Mouse (Mus musculus) CH12.LX (cell line): ENCODE results near the gene C9orf72. TPM values are rescaled to one million over a fixed set of nuclear protein-coding genes. Genes with fewer than 3 reads are reported as not detected.
A peak's percentile ranks its signal among the peaks of the same experiment; 100 is the strongest.

Source experiments
- DNase-seq: peaks from one replicate; pipeline ENCODE4 v3.0.0-alpha.2; 2013; ENCODE audit errors: extremely low read depth
- H3K27ac ChIP-seq: 2 replicates; pipeline ENCODE4 v1.5.1; 2012; ENCODE audit warnings: low read depth, mild to moderate bottlenecking, control low read depth, moderate library complexity; ENCODE audit not compliant: insufficient read depth
- H3K27me3 ChIP-seq: replicated peaks from 2 replicates; pipeline ENCODE3; 2012; ENCODE audit warnings: inconsistent platforms
- H3K36me3 ChIP-seq, 2 experiments: replicated peaks in 1 of 2; 2 replicates each; pipeline versions ENCODE3 to v1.6.1; 2012; ENCODE audit warnings: inconsistent platforms in 1 of 2, low read length in 1 of 2, mild to moderate bottlenecking in 1 of 2, mixed read lengths in 1 of 2, moderate library complexity in 1 of 2; ENCODE audit not compliant: control insufficient read depth in 1 of 2, insufficient read depth in 1 of 2
- H3K4me1 ChIP-seq, 2 experiments: 2 replicates each; pipeline ENCODE4 v1.6.1; 2012; ENCODE audit warnings: inconsistent platforms in 1 of 2, moderate library complexity in 1 of 2; ENCODE audit not compliant: insufficient read depth in 2 of 2, control insufficient read depth in 1 of 2
- H3K4me2 ChIP-seq: 2 replicates; pipeline ENCODE4 v1.6.1; 2012; ENCODE audit warnings: low read depth, mild to moderate bottlenecking, control low read depth; ENCODE audit not compliant: poor library complexity, insufficient read depth, severe bottlenecking
- H3K4me3 ChIP-seq, 3 experiments: fragments of 150-350 bp in 1 of 3; sonication (generic) in 1 of 3; replicated peaks in 1 of 3; 2 replicates each; pipeline versions ENCODE3 to v1.5.1; 2011 to 2012; ENCODE audit warnings: low read depth in 2 of 3, low read length in 2 of 3, mild to moderate bottlenecking in 2 of 3, moderate library complexity in 2 of 3, control low read depth in 1 of 3, improper control_type of control experiment in 1 of 3, inconsistent platforms in 1 of 3, mixed read lengths in 1 of 3; ENCODE audit not compliant: poor library complexity in 1 of 3
- H3K79me2 ChIP-seq: replicated peaks from 2 replicates; pipeline ENCODE4 v1.6.1; 2012; ENCODE audit warnings: mild to moderate bottlenecking, moderate library complexity; ENCODE audit not compliant: control insufficient read depth, poor library complexity, insufficient read depth, severe bottlenecking; ENCODE audit errors: extremely low read depth
- H3K9ac ChIP-seq: 2 replicates; pipeline ENCODE4 v1.6.1; 2012; ENCODE audit warnings: low read depth, mild to moderate bottlenecking, control low read depth, moderate library complexity; ENCODE audit not compliant: insufficient read depth
- H3K9me3 ChIP-seq: replicated peaks from 2 replicates; pipeline ENCODE3; 2012; ENCODE audit warnings: low read length, inconsistent platforms, mixed read lengths
- BHLHE40 ChIP-seq: IDR thresholded peaks from 2 replicates; pipeline ENCODE4 v1.6.1; 2011; ENCODE audit warnings: mild to moderate bottlenecking, low read depth, low read length, improper control_type of control experiment
- CHD1 ChIP-seq: IDR thresholded peaks from 2 replicates; pipeline ENCODE4 v1.6.1; 2012; ENCODE audit warnings: low read depth, low read length, improper control_type of control experiment, inconsistent platforms
- CTCF ChIP-seq, 2 experiments: IDR thresholded peaks in 1 of 2; conservative IDR thresholded peaks in 1 of 2; 2 replicates each; pipeline ENCODE4 v1.5.1; 2011 to 2012; ENCODE audit warnings: low read depth in 2 of 2, low read length in 2 of 2, improper control_type of control experiment in 1 of 2, inconsistent platforms in 1 of 2, mild to moderate bottlenecking in 1 of 2, moderate library complexity in 1 of 2
- ELF1 ChIP-seq: IDR thresholded peaks from 2 replicates; pipeline ENCODE4 v1.6.1; 2014; ENCODE audit warnings: low read depth, mild to moderate bottlenecking, inconsistent platforms, low read length, improper control_type of control experiment
- EP300 ChIP-seq: IDR thresholded peaks from 2 replicates; pipeline ENCODE4 v1.6.1; 2011; ENCODE audit warnings: low read length, improper control_type of control experiment
- HCFC1 ChIP-seq: IDR thresholded peaks from 2 replicates; pipeline ENCODE4 v1.6.1; 2012; ENCODE audit warnings: low read depth, mild to moderate bottlenecking, inconsistent platforms, low read length, improper control_type of control experiment
- IRF4 ChIP-seq: IDR thresholded peaks from 2 replicates; pipeline ENCODE4 v1.6.1; 2014; ENCODE audit warnings: low read depth, mild to moderate bottlenecking, inconsistent platforms, low read length, improper control_type of control experiment
- JUN ChIP-seq: IDR thresholded peaks from 2 replicates; pipeline ENCODE4 v1.6.1; 2011; ENCODE audit warnings: low read depth, mild to moderate bottlenecking, low read length, improper control_type of control experiment, moderate library complexity; ENCODE audit not compliant: insufficient read depth
- JUND ChIP-seq: conservative IDR thresholded peaks from 2 replicates; pipeline ENCODE4 v1.6.1; 2011; ENCODE audit warnings: low read depth, low read length, improper control_type of control experiment
- KAT2A ChIP-seq: IDR thresholded peaks from 2 replicates; pipeline ENCODE4 v1.6.1; 2012; ENCODE audit warnings: low read length, improper control_type of control experiment, inconsistent platforms; ENCODE audit not compliant: insufficient replicate concordance
- MAX ChIP-seq: IDR thresholded peaks from 2 replicates; pipeline ENCODE4 v1.6.1; 2011; ENCODE audit warnings: low read length, improper control_type of control experiment
- MAZ ChIP-seq: IDR thresholded peaks from 2 replicates; pipeline ENCODE4 v1.6.1; 2012; ENCODE audit warnings: low read depth, mild to moderate bottlenecking, inconsistent platforms, low read length, improper control_type of control experiment, moderate library complexity
- MEF2A ChIP-seq: IDR thresholded peaks from 2 replicates; pipeline ENCODE4 v1.6.1; 2014; ENCODE audit warnings: low read depth, mild to moderate bottlenecking, inconsistent platforms, low read length, improper control_type of control experiment, borderline replicate concordance
- MXI1 ChIP-seq: IDR thresholded peaks from 2 replicates; pipeline ENCODE4 v1.6.1; 2011; ENCODE audit warnings: mild to moderate bottlenecking, low read depth, low read length, improper control_type of control experiment
- MYC ChIP-seq: IDR thresholded peaks from 2 replicates; pipeline ENCODE4 v1.6.1; 2011; ENCODE audit warnings: low read depth, mild to moderate bottlenecking, improper control_type of control experiment, low read length
- NELFE ChIP-seq: IDR thresholded peaks from 2 replicates; pipeline ENCODE4 v1.6.1; 2011; ENCODE audit warnings: low read depth, low read length, improper control_type of control experiment
- NRF1 ChIP-seq: IDR thresholded peaks from 2 replicates; pipeline ENCODE4 v1.6.1; 2014; ENCODE audit warnings: low read depth, mild to moderate bottlenecking, inconsistent platforms, low read length, improper control_type of control experiment, moderate library complexity
- PAX5 ChIP-seq: IDR thresholded peaks from 2 replicates; pipeline ENCODE4 v1.6.1; 2012; ENCODE audit warnings: low read length, inconsistent platforms, mixed read lengths
- POLR2A ChIP-seq: IDR thresholded peaks from 2 replicates; pipeline ENCODE4 v1.6.1; 2011; ENCODE audit warnings: low read depth, mild to moderate bottlenecking, improper control_type of control experiment, low read length
- POLR2AphosphoS2 ChIP-seq: IDR thresholded peaks from 2 replicates; pipeline ENCODE4 v1.6.1; 2011; ENCODE audit warnings: low read depth, low read length, improper control_type of control experiment
- RAD21 ChIP-seq: IDR thresholded peaks from 2 replicates; pipeline ENCODE4 v1.6.1; 2011; ENCODE audit warnings: low read depth, mild to moderate bottlenecking, low read length, improper control_type of control experiment, moderate library complexity
- SIN3A ChIP-seq: IDR thresholded peaks from 2 replicates; pipeline ENCODE4 v1.6.1; 2012; ENCODE audit warnings: low read length, improper control_type of control experiment, inconsistent platforms
- SMC3 ChIP-seq: IDR thresholded peaks from 2 replicates; pipeline ENCODE4 v1.6.1; 2011; ENCODE audit warnings: low read depth, low read length, improper control_type of control experiment
- TBP ChIP-seq: conservative IDR thresholded peaks from 2 replicates; pipeline ENCODE4 v1.6.1; 2011; ENCODE audit warnings: low read depth, low read length, improper control_type of control experiment
- TCF12 ChIP-seq: IDR thresholded peaks from 2 replicates; pipeline ENCODE4 v1.6.1; 2014; ENCODE audit warnings: low read depth, mild to moderate bottlenecking, inconsistent platforms, low read length, improper control_type of control experiment
- UBTF ChIP-seq: IDR thresholded peaks from 2 replicates; pipeline ENCODE4 v1.6.1; 2012; ENCODE audit warnings: low read depth, mild to moderate bottlenecking, inconsistent platforms, low read length, improper control_type of control experiment, moderate library complexity
- USF1 ChIP-seq: IDR thresholded peaks from 2 replicates; pipeline ENCODE4 v1.6.1; 2014; ENCODE audit warnings: low read depth, mild to moderate bottlenecking, inconsistent platforms, low read length, improper control_type of control experiment
- USF2 ChIP-seq: conservative IDR thresholded peaks from 2 replicates; pipeline ENCODE4 v1.6.1; 2011; ENCODE audit warnings: low read depth, low read length, improper control_type of control experiment
- ZC3H11A ChIP-seq: IDR thresholded peaks from 2 replicates; pipeline ENCODE4 v1.6.1; 2012; ENCODE audit warnings: low read depth, mild to moderate bottlenecking, inconsistent platforms, low read length, improper control_type of control experiment
- ZMIZ1 ChIP-seq: IDR thresholded peaks from 2 replicates; pipeline ENCODE4 v1.6.1; 2012; ENCODE audit warnings: low read depth, mild to moderate bottlenecking, inconsistent platforms, low read length, improper control_type of control experiment
- ZNF384 ChIP-seq: IDR thresholded peaks from 2 replicates; pipeline ENCODE4 v1.6.1; 2012; ENCODE audit warnings: low read depth, low read length, improper control_type of control experiment, inconsistent platforms
- dilution Hi-C: fragments of 300-500 bp; cut with MboI; formaldehyde crosslinking; loops from 2 replicates; pipeline ENCODE4 v1.14.3; 2020; ENCODE audit warnings: low sequenced_read_pairs; ENCODE audit not compliant: extremely low pct_unique_long_range_greater_than_20kb, extremely low pct_ligation_motif_present
- in situ Hi-C: fragments of 300-500 bp; cut with MboI; formaldehyde crosslinking; loops from 3 replicates; pipeline ENCODE4 v1.14.3; 2019; ENCODE audit warnings: low sequenced_read_pairs, low pct_ligation_motif_present, low pct_unique_long_range_greater_than_20kb, mixed read lengths
- polyA plus RNA-seq: library from polyadenylated mRNA; unstranded; fragments of >175 nt; gene quantifications from 2 replicates; pipeline ENCODE4 v1.2.1, GENCODE M21; 2012; ENCODE audit warnings: low read depth; ENCODE audit not compliant: insufficient read length
- total RNA-seq, 2 experiments: library from RNA; depleted of rRNA; stranded (reverse); fragments of 300-350 nt in 1 of 2; fragments of >200 nt in 1 of 2; gene quantifications; 2 replicates each; pipeline ENCODE4 v1.2.3; 2012 to 2014

Gene C9orf72
- total and polyA plus RNA-seq, 3 experiments, result 15.4 to 58.2 (median 49.7) TPM

DNA sequence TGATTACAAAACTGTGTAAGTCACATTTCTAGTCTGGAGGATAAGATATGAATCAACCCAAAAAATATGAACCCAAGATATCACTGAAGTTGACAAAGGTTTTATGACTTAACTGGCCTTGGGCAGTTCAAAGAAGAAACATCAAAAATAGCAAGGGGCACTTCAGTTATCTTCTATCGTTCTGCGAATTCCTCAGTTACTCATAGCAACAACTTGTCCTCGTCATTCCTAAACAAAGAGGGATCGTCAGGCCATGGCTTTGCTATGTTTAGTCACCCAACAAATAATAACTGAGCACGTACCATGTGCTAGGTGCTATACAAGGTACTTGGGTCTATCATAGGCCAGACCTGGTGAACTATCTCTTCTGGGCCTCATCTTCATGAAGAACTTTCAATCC, 79.4 kb downstream of the C9orf72 start:
- TF ChIP-seq TCF12 (no peak), USF1 (no peak), MAZ (no peak), CHD1 (no peak), HCFC1 (no peak), MAX (no peak), BHLHE40 (no peak), ZNF384 (no peak), SMC3 (no peak), TBP (no peak), NELFE (no peak), JUN (no peak)
- peaks cover 12 to 42% of the 10 kb centered on the region in 2 experiments for H3K4me1 ChIP-seq
- no peak overlapping the region for H3K27ac ChIP-seq
- H3K9ac ChIP-seq, result no peak overlapping the region
- DNase-seq, result no peak
- in situ Hi-C loops, result loop anchor here (10.0 kb wide), 1 partner anchor 82 kb away; no protein-coding TSS in a partner anchor
- peak overlapping the region; percentile 95; the same call in 1 of the 2 replicates for H3K4me2 ChIP-seq
- no peaks in the 10 kb centered on the region for H3K9me3 ChIP-seq
- dilution Hi-C loops, result no loop called here
- peaks cover 0 to 20% of the 10 kb centered on the region in 2 experiments for H3K36me3 ChIP-seq
- no peaks in the 10 kb centered on the region for H3K27me3 ChIP-seq
- peaks cover 6% of the 10 kb centered on the region for H3K79me2 ChIP-seq
- no peak overlapping the region for H3K4me3 ChIP-seq

DNA sequence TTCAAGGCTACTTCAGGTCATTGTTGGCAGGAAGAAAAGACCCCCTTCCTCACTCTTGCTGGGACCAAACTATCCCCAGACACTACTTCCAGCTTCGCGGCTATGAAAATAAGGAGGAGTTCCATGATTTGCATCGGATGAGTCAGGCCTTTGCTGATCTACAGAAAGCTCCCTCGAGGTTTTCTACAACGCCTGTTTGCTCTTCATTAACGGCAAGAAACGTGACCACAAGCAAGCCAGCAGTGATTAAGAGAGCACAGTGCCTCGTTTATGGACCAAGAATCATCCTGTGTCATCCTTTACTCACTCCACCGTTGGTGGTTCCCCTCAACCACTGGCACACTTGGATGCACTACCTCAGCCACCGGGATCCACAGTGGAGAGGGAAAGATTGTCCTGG, 80.2 kb downstream of the C9orf72 start:
- H3K79me2 ChIP-seq, result peaks cover 6% of the 10 kb centered on the region
- in situ Hi-C loops, result loop anchor here (10.0 kb wide), 1 partner anchor 81 kb away; no protein-coding TSS in a partner anchor
- dilution Hi-C loops, result no loop called here
- H3K9ac ChIP-seq, result 0 out of 2 replicates have a peak overlapping the region, but pooled peaks have one; percentile 18
- H3K27ac ChIP-seq, result peak overlapping the region; percentile 60; the same call in 1 of the 2 replicates
- peaks cover 0 to 20% of the 10 kb centered on the region in 2 experiments for H3K36me3 ChIP-seq
- H3K4me3 ChIP-seq, result peak overlapping the region in 1 of 3 experiments; percentile 16
- peak overlapping the region; percentile 95 for H3K4me2 ChIP-seq
- DNase-seq, result peak; percentile 57
- peaks cover 12 to 46% of the 10 kb centered on the region in 2 experiments for H3K4me1 ChIP-seq
- H3K27me3 ChIP-seq, result no peaks in the 10 kb centered on the region
- H3K9me3 ChIP-seq, result no peaks in the 10 kb centered on the region
- no peak for TF ChIP-seq UBTF
- TF ChIP-seq USF2, result no peak
- no peak for TF ChIP-seq POLR2AphosphoS2
- TF ChIP-seq USF1, result no peak
- TF ChIP-seq CTCF (conservative IDR thresholded peaks at IDR 0.05 in 1 of 2, IDR thresholded peaks at IDR 0.05 in 1 of 2; ENCODE audit: low read depth in 2 of 2, low read length in 2 of 2), result no peak
- TF ChIP-seq PAX5, result no peak
- TF ChIP-seq SIN3A, result no peak
- no peak for TF ChIP-seq HCFC1
- TF ChIP-seq MYC, result no peak; the same call in 1 of the 2 replicates
- TF ChIP-seq KAT2A, result no peak
- TF ChIP-seq ZC3H11A, result no peak
- no peak for TF ChIP-seq ZMIZ1
- no peak for TF ChIP-seq MAZ
- no peak for TF ChIP-seq NELFE
- no peak for TF ChIP-seq NRF1
- TF ChIP-seq TBP, result no peak
- peak; percentile 97 for TF ChIP-seq BHLHE40
- peak; percentile 31; the same call in 1 of the 2 replicates for TF ChIP-seq TCF12
- no peak for TF ChIP-seq IRF4
- TF ChIP-seq RAD21, result no peak
- TF ChIP-seq POLR2A, result no peak
- peak; percentile 59; the same call in 1 of the 2 replicates for TF ChIP-seq MAX
- no peak for TF ChIP-seq ZNF384
- no peak for TF ChIP-seq ELF1
- TF ChIP-seq MXI1, result no peak
- peak; percentile 17; the same call in 1 of the 2 replicates for TF ChIP-seq JUN
- no peak for TF ChIP-seq SMC3
- no peak for TF ChIP-seq CHD1
- 0 out of 2 replicates have a peak, but pooled peaks have one; percentile 17 for TF ChIP-seq MEF2A
- peak; percentile 34; the same call in 1 of the 2 replicates for TF ChIP-seq EP300
- TF ChIP-seq JUND, result peak; percentile 33; the same call in 1 of the 2 replicates
